Mouse (Mus musculus): ENCODE measurements around the gene Nrip2.
"Not testable (repeated sequence)": the region's sequence is repeated elsewhere in the genome, so short reads cannot be mapped to it uniquely, and the experiment has no call there.

The Nrip2 gene

DNA sequence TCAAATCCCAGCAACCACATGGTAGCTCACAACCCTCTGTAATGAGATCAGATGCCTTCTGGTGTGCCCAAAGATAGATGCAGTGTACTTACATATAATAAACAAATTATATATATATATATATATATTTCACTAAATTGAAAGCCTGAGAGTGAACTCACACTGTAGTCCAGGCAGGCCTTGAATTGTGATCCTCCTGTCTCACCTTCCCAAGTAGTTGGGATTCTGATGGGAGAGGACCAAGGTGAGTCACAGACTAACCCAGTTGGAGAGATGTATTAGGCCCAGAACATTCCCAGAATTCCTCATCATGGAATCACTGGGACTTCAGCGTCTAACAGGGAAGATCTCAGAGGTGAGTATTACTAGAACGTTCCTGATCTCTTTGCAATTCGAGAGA lies at the start of gene Nrip2:
TSS of gene Nrip2 (plus strand) at position 301 of the 400 bp plus-strand sequence.
- no peak for DNase-seq (ENCODE audit: low read depth)

DNA sequence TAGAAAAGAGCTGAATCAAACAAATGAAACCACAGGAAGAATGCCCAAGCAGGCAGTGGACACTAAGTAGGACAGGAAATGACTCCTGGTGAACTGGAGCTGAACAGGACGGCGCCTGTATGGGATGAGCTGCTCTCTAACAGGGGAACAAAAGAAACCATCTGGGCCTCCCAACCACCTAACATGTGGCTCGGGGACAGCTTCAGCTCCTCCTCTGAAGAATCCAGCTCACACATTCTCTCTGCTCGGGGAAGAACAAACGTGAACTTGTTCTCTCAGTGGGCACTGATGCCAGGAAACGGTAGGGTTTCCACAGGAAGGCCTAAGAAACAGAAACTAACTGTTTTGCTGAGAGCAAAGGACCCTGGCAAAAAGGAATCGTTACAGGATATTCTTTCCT lies 49.4 kb upstream of the Nrip2 start:
- DNase-seq (ENCODE audit: low read depth), result no peak

DNA sequence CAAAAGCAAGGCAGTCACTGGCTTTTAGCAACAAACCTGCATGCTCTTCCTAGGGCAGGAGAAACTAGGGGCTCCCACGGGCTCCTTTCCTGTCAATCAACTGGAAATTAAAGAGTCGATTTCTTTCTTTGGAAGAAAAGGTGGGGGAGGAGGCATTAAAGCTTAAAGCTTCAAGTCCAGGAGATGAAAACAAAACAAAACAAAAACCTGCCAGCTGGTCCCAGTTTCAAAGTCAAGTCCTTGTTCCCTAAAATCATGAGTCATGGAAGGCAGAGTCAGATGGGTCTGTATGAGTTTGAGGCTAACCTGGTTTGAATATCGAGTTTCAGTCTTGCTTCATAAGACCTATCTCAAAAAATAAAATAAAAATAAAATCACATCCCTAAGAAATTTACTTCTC lies 45.0 kb upstream of the Nrip2 start:
- DNase-seq (ENCODE audit: low read depth), result peak; percentile 12

DNA sequence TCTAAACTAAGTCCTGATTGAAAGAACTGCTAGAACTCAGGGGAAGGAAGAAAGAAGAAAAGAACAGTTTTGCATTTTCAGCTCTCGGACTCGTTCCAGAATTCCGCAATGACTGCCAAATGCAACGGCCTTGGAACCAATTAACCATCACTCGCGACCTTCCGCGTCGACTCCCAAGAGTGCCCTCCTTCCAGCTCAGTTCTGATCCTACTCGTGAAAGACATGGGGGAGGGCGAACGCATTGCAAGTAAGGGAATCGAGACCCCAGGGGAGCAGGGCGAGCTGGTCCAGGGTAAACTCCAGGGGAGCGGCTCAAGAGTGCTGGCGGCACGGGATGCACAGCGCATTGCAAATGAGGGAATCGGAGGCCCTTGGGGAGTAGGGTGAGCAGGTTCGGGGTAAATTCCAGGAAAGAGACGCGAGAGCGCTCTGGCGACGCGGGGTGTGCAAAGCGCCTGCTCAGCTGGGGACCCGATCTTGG lies 43.9 kb upstream of the Nrip2 start:
- DNase-seq (ENCODE audit: low read depth), result no peak

DNA sequence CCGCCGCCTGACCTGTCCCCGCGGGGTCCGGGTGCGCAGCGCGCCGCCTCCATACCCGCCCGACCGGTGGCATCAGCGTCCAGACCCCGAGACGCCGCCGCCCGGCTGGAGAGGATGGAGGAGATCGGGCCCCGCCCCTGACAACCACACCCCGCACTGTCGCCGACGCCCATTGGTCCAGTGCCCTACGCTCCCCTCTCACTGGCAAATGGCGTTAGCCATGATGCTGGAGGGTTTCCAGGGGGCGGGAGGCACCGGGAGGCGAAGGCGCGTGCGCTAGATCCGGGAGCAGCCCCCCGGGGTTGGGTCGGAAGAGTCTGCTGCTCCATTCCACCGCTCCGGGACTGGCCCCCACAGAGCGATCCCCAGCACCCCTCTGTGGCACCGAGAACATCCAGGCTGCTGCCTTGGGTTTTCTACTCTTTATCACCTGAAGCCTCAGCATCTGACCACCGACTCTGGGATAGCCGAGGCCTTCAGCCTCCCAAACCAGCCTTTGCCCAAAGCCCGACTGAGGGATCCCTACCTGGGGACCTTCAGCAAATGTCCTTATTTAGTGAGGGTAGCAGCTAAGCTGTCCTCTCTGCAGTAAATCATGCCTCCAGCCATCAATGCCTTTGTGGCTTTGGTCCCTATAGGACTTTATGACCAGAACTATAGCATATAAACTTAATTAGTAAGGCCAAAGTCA lies 43.2 kb upstream of the Nrip2 start, which contains the start of gene Tulp3:
TSS of gene Tulp3 (minus strand) at position 126 of the 691 bp plus-strand sequence.
- DNase-seq (ENCODE audit: low read depth), result peak; percentile 92

DNA sequence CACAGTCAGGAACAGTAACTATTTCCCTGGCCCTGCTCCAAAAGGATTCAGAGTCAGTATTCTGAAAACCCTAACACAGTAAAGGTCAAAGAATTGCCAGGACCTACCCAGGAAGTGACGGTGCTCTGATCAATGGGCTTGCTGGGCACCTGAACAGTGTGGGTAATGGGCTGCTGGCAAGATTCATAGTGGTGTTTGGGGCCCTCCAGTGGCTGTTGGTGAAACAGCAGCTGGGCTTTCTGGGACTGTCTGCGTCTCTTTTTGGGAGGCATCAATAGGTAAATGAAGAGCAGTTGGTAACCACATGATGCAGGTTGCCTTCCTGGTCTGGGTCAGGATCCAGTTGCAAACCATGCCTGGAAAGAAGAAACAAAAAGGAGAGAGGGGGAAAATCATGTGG lies 40.1 kb upstream of the Nrip2 start:
- DNase-seq (ENCODE audit: low read depth), result peak; percentile 81

DNA sequence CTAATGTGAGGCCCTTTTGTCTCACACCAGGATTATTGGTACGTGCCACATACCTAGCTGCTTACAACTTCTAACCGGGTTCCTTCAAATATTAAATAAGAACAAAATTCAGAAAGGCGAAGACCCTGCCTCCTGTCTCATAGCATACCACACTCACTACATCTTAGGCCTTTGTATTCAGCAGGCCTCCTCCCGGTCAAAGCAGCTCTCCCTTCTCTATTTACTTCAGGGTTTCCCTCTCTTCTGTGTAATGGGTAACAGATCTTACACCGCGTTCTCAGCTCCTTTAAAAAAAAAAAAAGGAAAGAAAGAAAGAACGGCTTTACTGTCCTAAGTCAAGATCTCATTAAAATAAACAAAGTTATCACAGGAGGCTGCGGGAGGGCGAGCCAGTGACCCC lies 37.2 kb upstream of the Nrip2 start:
- no peak for DNase-seq (ENCODE audit: low read depth)

DNA sequence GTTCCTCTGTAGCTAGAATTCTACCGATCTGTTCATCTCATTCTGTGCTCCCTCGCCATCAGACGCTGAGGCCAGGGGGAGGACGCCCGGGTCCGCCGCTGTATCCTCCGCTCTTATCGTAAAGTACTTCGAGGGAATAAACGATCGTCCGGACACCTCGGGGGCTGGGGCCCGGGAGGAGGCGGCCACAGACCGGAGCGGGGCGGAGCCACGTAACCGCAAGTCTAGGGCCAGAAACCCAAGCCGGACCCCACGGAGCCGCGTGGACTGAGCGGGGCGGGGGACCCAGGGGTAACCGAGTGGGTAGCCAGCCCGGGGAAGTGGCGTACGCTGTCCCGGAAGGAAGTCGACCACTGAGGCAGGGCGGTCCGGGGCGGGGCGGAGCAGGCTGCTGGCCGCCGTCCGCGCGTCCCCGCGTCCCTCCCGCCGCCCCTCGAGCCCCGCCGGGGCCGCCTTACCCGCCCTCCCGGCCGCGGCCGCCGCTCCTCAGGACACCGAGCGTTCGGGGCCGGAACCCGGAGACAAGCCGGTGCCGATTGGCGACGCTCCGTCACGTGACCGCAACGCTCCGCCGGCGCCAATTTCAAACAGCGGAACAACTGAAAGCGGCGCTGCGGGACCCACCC lies 36.6 kb upstream of the Nrip2 start, which contains the start of the genes Rhno1 and Foxm1:
TSS of gene Rhno1 (minus strand) at position 531 of the 626 bp plus-strand sequence.
TSS of gene Foxm1 (plus strand) at position 587 of the 626 bp plus-strand sequence.
- peak; percentile 91 for DNase-seq (ENCODE audit: low read depth)

DNA sequence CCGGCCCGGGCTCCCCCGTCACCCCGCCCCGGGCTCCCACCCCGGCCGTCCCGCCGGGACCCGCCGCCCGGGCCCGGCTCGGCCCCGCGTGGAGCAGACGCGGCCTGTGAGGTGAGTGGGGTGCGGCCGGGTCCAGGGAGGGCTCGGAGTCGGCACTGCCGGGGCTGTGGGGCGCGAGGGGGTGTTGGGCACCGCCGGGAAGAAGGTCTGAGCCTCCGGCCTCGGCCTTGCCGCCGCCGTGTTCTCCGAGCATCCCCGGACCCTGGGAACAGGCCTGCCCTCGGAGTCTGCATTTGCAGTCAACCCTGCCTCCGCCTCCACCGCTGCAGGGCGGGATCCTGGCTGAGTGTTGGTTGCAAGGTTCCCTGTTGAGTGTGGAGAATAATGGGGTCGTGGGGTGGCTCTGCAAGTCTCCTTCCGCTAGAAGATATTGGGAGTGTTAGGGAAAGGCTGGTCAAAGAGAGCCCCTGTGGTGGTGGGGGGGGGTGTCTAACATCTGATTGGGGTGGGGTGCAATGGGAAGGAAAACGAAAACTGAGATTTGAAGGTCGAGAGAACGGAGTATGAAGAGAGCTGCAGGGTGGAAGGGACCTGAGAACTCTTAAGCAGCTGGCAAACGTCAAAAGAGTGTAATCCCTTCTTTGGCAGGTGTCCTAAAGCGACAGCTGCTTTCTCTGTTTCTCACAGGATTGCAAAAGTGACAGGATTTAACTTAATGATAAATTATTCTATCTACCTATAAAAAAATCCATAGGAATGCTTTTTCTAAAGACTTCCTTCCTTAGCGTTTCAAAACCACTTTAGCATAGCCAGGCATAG lies 35.9 kb upstream of the Nrip2 start:
- DNase-seq (ENCODE audit: low read depth), result peak; percentile 47

DNA sequence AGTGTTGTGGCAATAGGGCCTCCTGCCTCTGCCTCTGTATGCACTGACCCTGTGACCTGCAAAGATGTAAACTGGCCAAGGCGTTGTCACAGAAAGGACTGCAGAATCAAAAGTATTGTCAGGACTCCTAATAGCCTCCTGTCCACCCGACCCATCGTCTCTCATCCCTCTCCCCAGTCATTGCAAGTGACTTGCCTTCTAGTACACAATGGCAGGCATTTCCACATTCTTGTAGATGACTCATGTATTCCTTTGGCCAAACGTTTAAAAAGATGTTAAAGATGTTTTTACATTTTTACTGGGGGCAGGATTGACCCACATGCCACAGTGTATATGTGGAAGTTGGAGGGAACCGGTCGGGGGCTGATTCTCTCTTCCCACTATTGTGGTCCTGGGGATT lies 34.4 kb upstream of the Nrip2 start:
- no peak for DNase-seq (ENCODE audit: low read depth)

DNA sequence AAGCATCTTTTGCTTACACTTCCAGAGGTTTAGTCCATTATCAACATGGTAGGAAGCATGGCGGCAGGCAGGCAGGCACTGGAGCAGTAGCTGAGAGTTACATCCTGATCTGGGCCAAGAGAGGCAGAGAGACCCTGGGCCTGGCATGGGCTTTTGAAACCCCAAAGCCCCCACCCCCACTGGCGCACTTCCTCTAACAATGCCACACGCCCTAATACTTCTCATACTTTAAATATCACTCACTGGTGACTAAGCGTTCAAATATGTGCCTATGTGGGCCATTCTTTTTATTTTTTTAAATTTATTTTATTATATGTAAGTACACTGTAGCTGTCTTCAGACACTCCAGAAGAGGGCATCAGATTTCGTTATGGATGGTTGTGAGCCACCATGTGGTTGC lies 32.6 kb upstream of the Nrip2 start:
- no peak for DNase-seq (ENCODE audit: low read depth)

DNA sequence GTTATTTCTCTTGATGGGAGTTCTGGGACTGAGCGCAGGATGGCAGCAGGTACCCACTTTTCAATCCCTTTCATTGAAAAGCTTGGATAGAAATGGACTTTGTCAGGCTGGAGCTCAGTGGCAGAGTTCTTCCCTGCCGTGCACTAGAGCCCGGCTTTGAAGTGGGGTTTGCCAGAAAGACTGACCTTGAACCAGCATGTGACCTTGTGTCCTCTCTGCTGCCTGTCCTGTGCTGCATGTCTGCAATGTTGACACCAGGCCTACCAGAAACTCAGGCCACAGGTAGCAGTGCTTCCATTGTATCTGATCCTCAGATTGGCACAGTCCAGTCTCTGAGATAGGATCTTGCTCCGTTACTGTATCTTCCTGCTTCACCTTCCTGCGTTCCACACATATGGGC lies 29.1 kb upstream of the Nrip2 start:
- DNase-seq (ENCODE audit: low read depth), result no peak

DNA sequence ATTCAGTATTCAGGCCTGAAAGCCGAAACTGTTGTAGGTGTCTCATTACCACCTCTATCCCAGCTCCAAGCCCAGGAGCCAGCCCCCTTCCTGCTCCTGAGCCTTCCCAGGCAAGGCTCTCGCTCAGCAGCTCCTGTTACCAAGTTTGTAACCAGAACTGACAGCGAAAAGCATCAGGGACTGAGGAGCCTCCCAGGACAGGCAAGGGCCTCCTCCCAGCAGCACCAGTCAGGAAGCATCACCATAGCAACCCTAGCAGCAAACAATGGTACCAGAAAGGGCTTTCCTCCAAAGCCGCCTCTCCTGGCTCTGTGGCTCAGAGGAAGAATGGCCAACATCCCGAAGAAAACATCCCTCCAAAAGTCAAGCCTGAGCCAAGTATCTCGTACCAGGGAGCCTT lies 23.9 kb upstream of the Nrip2 start, which contains the start of the genes Tex52 and Gm44596:
TSS of gene Tex52 (plus strand) at position 265 of the 400 bp plus-strand sequence.
TSS of gene Gm44596 (plus strand) at position 312 of the 400 bp plus-strand sequence.
- no peak for DNase-seq (ENCODE audit: low read depth)

DNA sequence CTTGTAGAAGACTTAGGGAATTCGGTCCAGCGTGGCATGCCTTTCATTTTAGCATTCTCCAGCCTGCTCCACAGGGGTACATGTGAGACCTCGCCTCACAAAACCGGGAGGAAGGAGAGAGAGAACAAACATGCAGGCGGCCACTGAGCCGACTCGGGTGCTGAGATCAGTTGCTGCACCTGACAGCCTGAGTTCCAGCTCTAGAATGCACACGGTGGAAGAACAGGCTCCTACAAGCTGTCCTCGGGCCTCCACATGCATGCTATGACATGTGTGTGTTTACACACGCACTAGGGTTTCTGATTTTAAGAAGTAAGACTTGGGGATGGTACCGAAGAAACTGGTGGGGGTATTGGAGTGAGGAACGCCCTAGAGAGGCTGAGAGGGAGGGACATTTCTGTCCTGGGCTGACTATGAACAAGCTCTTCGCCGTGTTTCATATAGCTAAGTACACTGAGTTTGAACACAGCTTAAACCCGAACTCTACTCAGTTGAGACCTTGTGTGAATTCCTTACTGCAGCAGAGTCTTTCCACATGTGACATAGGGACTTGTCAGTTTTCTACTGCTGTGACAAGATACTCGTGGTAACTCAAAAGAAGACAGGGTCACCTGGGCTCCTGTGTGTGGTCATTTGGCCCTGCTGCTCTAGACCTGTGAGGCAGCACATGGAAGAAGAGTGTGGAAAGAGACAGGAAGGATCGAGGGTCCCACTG lies 22.6 kb upstream of the Nrip2 start:
- no peak for DNase-seq (ENCODE audit: low read depth)

DNA sequence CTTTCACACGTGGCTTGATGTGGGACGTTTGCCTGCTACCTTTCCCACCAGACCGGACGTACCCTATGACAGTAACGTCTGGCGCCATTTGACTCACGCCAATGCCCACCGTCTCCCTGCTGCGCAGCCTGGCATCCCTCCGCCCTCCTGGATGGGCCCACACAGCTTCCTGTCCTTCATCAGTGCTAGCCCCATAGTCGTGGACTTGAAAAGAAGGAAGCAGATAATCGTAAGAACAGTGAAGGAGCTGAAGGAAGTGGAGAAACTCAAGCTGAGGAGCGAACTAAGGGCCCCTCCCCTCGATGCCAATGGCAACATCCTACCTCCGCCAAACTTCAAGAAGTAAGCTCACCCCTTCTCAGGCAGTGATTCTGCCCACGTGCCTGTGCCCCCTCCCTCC lies 19.5 kb upstream of the Nrip2 start:
- DNase-seq (ENCODE audit: low read depth), result no peak

DNA sequence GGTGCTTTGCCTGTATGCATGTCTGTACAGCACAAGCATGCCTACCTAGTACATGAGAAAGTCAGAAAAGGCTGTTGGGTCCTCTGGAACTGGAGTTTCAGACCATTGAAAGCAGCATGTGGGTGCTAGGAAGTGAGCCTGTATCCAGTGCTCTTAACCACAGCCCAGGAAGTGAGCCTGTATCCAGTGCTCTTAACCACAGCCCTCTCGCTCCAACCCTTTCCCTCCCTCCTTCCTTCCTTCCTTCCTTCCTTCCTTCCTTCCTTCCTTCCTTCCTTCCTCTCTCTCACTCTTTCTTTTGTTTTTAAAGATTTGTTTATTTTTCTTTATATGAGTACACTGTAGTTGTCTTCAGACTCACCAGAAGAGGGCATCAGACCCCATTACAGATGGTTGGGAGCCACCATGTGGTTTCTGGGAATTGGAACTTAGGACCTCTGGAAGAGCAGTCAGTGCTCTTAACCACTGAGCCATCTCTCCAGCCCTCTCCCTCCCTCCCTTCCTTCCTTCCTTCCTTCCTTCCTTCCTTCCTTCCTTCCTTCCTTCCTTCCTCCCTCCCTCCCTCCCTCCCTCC lies 18.4 kb upstream of the Nrip2 start:
- DNase-seq (ENCODE audit: low read depth), result not testable (repeated sequence)

DNA sequence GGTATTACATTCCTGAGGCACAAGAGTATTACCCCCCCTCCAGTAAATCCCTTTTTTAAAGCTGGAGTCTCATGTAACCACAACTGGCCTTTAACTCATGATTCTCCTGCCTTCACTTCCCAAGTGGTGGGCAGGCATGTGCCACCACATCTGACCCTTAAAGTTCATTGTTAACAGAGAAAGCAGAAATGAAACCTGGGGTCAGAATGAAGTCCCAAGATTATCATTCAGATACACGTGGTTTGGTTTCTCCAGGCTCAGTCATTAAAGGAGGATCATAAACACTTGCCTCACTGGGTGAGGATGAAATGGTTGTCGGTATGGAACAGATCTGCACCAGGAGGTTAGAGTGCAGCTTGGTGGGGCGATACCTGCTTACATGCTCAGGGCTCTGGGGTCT lies 17.8 kb upstream of the Nrip2 start:
- no peak for DNase-seq (ENCODE audit: low read depth)

DNA sequence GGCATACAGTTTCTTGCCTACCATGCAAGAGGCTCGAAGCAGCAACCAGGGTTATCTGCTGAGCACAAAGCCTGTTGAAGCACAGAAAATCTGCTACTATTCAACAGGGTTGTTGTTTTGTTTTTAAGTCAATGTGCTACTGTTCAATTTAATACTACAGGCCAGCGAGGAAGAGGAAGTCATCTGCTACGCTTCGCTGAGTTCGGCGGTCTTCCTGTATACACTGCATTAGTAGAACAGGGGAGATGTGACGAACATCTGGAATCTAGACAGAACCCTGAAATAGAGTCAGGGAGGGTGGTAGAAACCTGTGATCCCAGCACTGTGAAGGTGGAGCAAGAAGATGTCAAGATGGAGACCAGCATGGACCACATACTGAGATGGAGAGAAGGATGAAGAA lies 15.3 kb upstream of the Nrip2 start:
- DNase-seq (ENCODE audit: low read depth), result no peak

DNA sequence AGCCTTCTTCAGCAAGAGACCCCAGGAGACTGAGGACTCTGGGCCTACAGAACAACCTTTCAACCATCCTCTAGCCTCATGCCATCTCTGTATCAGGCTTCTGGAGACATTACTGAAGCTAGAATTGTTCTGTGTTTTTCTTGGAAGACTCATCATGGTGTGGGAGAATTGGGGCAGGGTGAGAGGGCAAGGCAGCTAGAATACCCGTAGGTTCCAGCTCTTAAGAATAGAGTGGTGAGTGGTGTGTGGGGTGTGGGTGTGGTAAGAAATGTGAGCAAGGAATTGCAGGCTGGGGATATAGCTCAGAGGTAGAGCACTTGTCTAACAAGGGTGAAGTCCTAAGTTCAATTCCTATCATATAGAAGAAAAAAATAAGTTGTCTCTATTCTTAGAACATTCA lies 14.1 kb upstream of the Nrip2 start:
- DNase-seq (ENCODE audit: low read depth), result no peak

DNA sequence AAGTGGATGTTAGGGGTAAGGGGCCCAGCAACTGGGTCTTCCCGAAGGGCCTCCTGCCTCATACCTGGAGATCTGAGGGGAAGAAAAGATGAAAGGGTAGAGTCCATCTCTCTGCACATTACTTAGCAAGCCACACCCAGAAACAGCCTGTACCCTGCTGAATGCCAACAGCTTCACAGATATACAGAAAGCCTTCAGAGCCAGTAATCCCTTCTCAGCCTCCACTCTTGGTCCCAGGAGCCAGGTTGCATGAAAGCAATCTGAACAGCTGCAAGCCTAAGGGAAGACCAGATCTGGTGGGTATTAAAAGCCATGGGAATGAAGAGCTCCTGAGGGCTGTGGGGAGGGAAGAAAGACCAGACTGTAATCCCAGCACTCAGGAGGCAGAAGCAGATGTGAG lies 9.9 kb upstream of the Nrip2 start:
- DNase-seq (ENCODE audit: low read depth), result no peak

DNA sequence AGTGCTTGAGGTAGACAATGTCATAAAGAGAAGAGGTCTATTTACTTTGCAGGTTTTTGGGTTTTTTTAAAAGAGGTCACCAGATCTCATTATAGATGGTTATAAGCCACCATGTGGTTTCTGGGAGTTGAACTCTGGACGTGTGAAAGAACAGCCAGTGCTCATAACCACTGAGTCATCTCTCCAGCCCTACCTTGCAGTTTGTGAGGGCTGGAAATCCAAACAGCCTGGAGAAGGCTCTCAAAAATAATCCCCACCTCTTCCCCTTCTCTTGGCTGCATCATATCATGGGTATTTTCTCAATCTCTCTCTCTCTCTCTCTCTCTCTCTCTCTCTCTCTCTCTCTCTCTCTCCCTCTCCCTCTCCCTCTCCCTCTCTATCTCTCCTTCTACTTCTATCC lies 8.4 kb upstream of the Nrip2 start:
- no peak for DNase-seq (ENCODE audit: low read depth)
